Mouse (Mus musculus) G1E (cell line): ENCODE results near the gene Suv39h1. TPM values are rescaled to one million over a fixed set of nuclear protein-coding genes. Genes with fewer than 3 reads are reported as not detected.
"Not testable (repeated sequence)": the region's sequence is repeated elsewhere in the genome, so short reads cannot be mapped to it uniquely, and the experiment has no call there.

Experiments
- ATAC-seq: 2 replicates; pipeline ENCODE4 v1.8.0; 2016; ENCODE audit warnings: mild to moderate bottlenecking; ENCODE audit not compliant: insufficient number of reproducible peaks, poor library complexity, low FRiP score, severe bottlenecking; ENCODE audit errors: extremely low read depth
- DNase-seq: peaks from one replicate; pipeline ENCODE4 v3.0.0; 2012; ENCODE audit warnings: low spot score
- H3K27me3 ChIP-seq: 2 replicates; pipeline ENCODE4 v1.6.1; 2012; ENCODE audit warnings: mild to moderate bottlenecking, low read length, inconsistent platforms; ENCODE audit not compliant: insufficient read depth
- H3K36me3 ChIP-seq: replicated peaks from 2 replicates; pipeline ENCODE3; 2012; ENCODE audit warnings: mild to moderate bottlenecking, inconsistent platforms
- H3K4me1 ChIP-seq: 2 replicates; pipeline ENCODE4 v1.6.1; 2012; ENCODE audit warnings: low read depth, low read length, inconsistent platforms, mixed read lengths; ENCODE audit not compliant: insufficient read depth
- H3K4me3 ChIP-seq: 2 replicates; pipeline ENCODE4 v1.5.1; 2012; ENCODE audit warnings: low read depth, mild to moderate bottlenecking, inconsistent platforms, low read length, moderate library complexity, mixed read lengths
- H3K9me3 ChIP-seq: replicated peaks from 2 replicates; pipeline ENCODE4 v1.6.1; 2012; ENCODE audit warnings: inconsistent platforms
- CTCF ChIP-seq: IDR thresholded peaks from 2 replicates; pipeline ENCODE4 v1.5.1; 2012; ENCODE audit warnings: low read depth, low read length, inconsistent platforms, mixed read lengths
- GATA1 ChIP-seq: IDR thresholded peaks from 2 replicates; pipeline ENCODE4 v1.6.1; 2012; ENCODE audit warnings: borderline replicate concordance, low read length, inconsistent platforms, mixed read lengths
- GATA2 ChIP-seq: IDR thresholded peaks from 2 replicates; pipeline ENCODE4 v1.6.1; 2012; ENCODE audit warnings: low read depth, low read length, inconsistent platforms, borderline replicate concordance
- POLR2AphosphoS5 ChIP-seq: IDR thresholded peaks from 2 replicates; pipeline ENCODE4 v1.6.1; 2012; ENCODE audit warnings: low read depth, low read length, inconsistent platforms; ENCODE audit not compliant: insufficient replicate concordance
- TAL1 ChIP-seq: conservative IDR thresholded peaks from 2 replicates; pipeline ENCODE4 v1.6.1; 2012; ENCODE audit warnings: low read depth, low read length, inconsistent platforms, mixed read lengths
- polyA plus RNA-seq: library from polyadenylated mRNA; stranded (reverse); fragments of >175 nt; gene quantifications from 2 replicates; pipeline ENCODE4 v1.2.3, GENCODE M21; 2012
- total RNA-seq, 2 experiments: library from RNA; stranded (forward) in 1 of 2; stranded (reverse) in 1 of 2; fragments of 200-1000 nt in 1 of 2; fragments of >200 nt in 1 of 2; fragmentation: Nextera tagmentation in 1 of 2; gene quantifications; 2 replicates each; pipeline ENCODE4 v1.2.3; 2014 to 2017

The Suv39h1 gene
- total and polyA plus RNA-seq, 3 experiments: 23.6 to 69.7 (median 66.6) TPM

- ATAC-seq: no peak
- Histone ChIP-seq H3K9me3 (no peaks in the 10 kb centered on the region), H3K4me3 (no peak overlapping the region), H3K4me1 (peaks cover 13% of the 10 kb centered on the region), H3K27me3 (no peaks in the 10 kb centered on the region), H3K36me3 (no peaks in the 10 kb centered on the region)
- TF ChIP-seq POLR2AphosphoS5 (no peak), CTCF (no peak), GATA1 (no peak), GATA2 (no peak), TAL1 (no peak)
- no peak for DNase-seq
Measured at GRCm38 (mm10) chrX:8033009-8033408, 41.6 kb downstream of the Suv39h1 start.

GRCm38 (mm10) chrX:8026811-8027210 is 47.7 kb downstream of the Suv39h1 start:
- ATAC-seq: no peak
- Histone ChIP-seq H3K4me3 (no peak overlapping the region), H3K27me3 (no peaks in the 10 kb centered on the region), H3K4me1 (peaks cover 15% of the 10 kb centered on the region), H3K36me3 (no peaks in the 10 kb centered on the region), H3K9me3 (no peaks in the 10 kb centered on the region)
- DNase-seq: no peak
- TF ChIP-seq GATA2 (no peak), TAL1 (no peak), GATA1 (no peak), CTCF (no peak), POLR2AphosphoS5 (no peak)

GRCm38 (mm10) chrX:8024795-8025194 is 49.8 kb downstream of the Suv39h1 start:
- H3K4me1 ChIP-seq: 0 out of 2 replicates have a peak, but pooled peaks cover 2% of the 10 kb centered on the region
- ATAC-seq (no peak), DNase-seq (no peak)
- H3K27me3 ChIP-seq: no peaks in the 10 kb centered on the region
- H3K4me3 ChIP-seq: no peak overlapping the region
- TF ChIP-seq GATA2 (no peak), GATA1 (no peak), CTCF (no peak), TAL1 (no peak), POLR2AphosphoS5 (no peak)
- no peaks in the 10 kb centered on the region for H3K9me3 ChIP-seq
- no peaks in the 10 kb centered on the region for H3K36me3 ChIP-seq

GRCm38 (mm10) chrX:8020111-8020778 is 54.3 kb downstream of the Suv39h1 start:
- Histone ChIP-seq H3K4me1 (peaks cover 17% of the 10 kb centered on the region), H3K4me3 (no peak overlapping the region), H3K27me3 (no peaks in the 10 kb centered on the region), H3K9me3 (no peaks in the 10 kb centered on the region), H3K36me3 (no peaks in the 10 kb centered on the region)
- ATAC-seq (no peak), DNase-seq (no peak)
- TF ChIP-seq POLR2AphosphoS5 (no peak), TAL1 (no peak), CTCF (no peak), GATA1 (no peak), GATA2 (no peak)

- ATAC-seq: no peak
- Histone ChIP-seq H3K36me3 (no peaks in the 10 kb centered on the region), H3K4me1 (peaks cover 17% of the 10 kb centered on the region), H3K9me3 (no peaks in the 10 kb centered on the region), H3K4me3 (no peak within 1 kb of the TSS), H3K27me3 (no peaks in the 10 kb centered on the region)
- DNase-seq: no peak
- TF ChIP-seq GATA2 (no peak), CTCF (no peak), GATA1 (no peak), POLR2AphosphoS5 (no peak), TAL1 (no peak)
Measured at GRCm38 (mm10) chrX:8018286-8018685, 56.3 kb downstream of the Suv39h1 start, which contains the start of gene Glod5. TSS of gene Glod5 (minus strand) at chrX:8018492.

- ATAC-seq (no peak), DNase-seq (no peak)
- no peaks in the 10 kb centered on the region for H3K36me3 ChIP-seq
Measured at GRCm38 (mm10) chrX:8017142-8017541, 57.4 kb downstream of the Suv39h1 start.

GRCm38 (mm10) chrX:8015675-8016074 is 58.9 kb downstream of the Suv39h1 start:
- ATAC-seq: not testable (repeated sequence)

More at GRCm38 (mm10) chrX:8017142-8017541, 57.4 kb downstream of the Suv39h1 start:
- TF ChIP-seq CTCF: peak; percentile 47
- no peak for TF ChIP-seq GATA1
- no peaks in the 10 kb centered on the region for H3K27me3 ChIP-seq
- peaks cover 19% of the 10 kb centered on the region for H3K4me1 ChIP-seq
- H3K9me3 ChIP-seq: no peaks in the 10 kb centered on the region
- H3K4me3 ChIP-seq: no peak overlapping the region

More at GRCm38 (mm10) chrX:8015675-8016074, 58.9 kb downstream of the Suv39h1 start:
- peaks cover 19% of the 10 kb centered on the region for H3K4me1 ChIP-seq
- H3K36me3 ChIP-seq, H3K9me3 ChIP-seq, H3K27me3 ChIP-seq, DNase-seq, H3K4me3 ChIP-seq: not testable (repeated sequence)
